Mouse (Mus musculus): Measurements from ENCODE around the gene Snip1.

DNA sequence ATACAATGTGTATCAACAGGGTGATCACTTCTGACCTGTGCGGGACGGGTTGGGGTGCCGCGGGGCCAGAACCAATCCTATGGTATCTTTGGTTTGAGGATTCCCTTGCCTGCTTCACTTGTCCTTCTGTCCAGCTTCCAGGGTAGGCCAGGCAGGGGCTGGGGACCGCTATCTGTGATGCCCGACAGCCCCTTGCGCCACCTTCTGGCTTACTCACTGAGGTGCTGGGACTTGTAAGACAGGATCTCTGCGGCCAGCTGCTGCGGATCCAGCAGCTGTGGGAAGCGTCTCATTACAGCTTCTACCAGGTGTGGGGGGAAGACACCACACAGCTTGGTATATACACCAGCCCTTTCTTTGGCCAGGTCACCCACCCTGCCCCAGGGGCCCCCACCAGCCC, 52.6 kb downstream of the Snip1 start:
- TF ChIP-seq CTCF (IDR thresholded peaks at IDR 0.05; ENCODE audit: low read depth) = peak; percentile 30
- no peak for TF ChIP-seq EP300 (IDR thresholded peaks at IDR 0.05; ENCODE audit: low read depth)

All from liver, postnatal 0 days (tissue).